Mouse (Mus musculus): Measurements from ENCODE around the gene Mrpl21.

GRCm38 (mm10) chr19:3326479-3327047 is 43.9 kb downstream of the Mrpl21 start:
- TF ChIP-seq CTCF (conservative IDR thresholded peaks at IDR 0.05; ENCODE audit: low read length) (no peak), NANOG (IDR thresholded peaks at IDR 0.05; ENCODE audit: borderline replicate concordance, low read length) (no peak), POU5F1 (IDR thresholded peaks at IDR 0.05; ENCODE audit: borderline replicate concordance, low read length) (no peak)

Measured in E14TG2a.4 (cell line).